Mouse (Mus musculus): ENCODE data around the gene Syn3. TPM values are rescaled to one million over a fixed set of nuclear protein-coding genes. Genes with fewer than 3 reads are reported as not detected.

Gene Syn3
- polyA plus RNA-seq, 1 experiment from 2014 or later: 7.4 TPM

GRCm38 (mm10) chr10:86315513-86315912 lies 183.2 kb downstream of the Syn3 start:
- no peak for ATAC-seq (ENCODE audit: low FRiP score, low TSS enrichment)
- Histone ChIP-seq H3K4me3 (ENCODE audit: low read length) (no peak overlapping the region), H3K9me3 (ENCODE audit: low read length) (no peaks in the 10 kb centered on the region), H3K4me2 (replicated peaks; ENCODE audit: low read depth, low read length) (no peak overlapping the region), H3K27me3 (ENCODE audit: insufficient read depth, low read length) (no peaks in the 10 kb centered on the region), H3K4me1 (ENCODE audit: insufficient read depth, low read length) (peaks cover 8% of the 10 kb centered on the region), H3K36me3 (ENCODE audit: insufficient read depth, low read length) (no peaks in the 10 kb centered on the region), H3K9ac (replicated peaks; ENCODE audit: low read length) (no peak overlapping the region), H3K27ac (ENCODE audit: low read length) (no peak overlapping the region)
- WGBS: 33% methylated on average over 3 of the region's 3 CpGs

DNA sequence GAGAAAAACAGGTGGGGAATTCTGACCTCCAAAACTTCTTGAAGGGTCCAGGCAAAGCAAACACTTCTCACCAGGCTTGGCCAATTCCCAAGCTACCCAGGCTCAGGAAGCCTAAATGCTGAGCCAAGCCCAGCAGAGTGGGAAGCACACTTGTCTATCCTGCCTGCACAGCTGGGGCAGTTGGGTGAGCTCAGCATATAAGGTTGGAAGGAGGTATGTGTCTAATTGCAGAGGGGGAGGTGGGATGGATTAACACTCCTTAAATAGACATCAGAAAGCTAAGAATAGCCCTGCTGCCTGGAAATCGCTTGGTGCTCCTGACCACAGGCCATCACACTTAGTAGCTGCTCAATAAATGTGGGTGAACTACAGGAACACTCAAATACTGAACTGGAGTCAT lies 185.2 kb downstream of the Syn3 start:
- Histone ChIP-seq H3K27ac (ENCODE audit: low read length) (no peak overlapping the region), H3K9ac (replicated peaks; ENCODE audit: low read length) (no peak overlapping the region), H3K36me3 (ENCODE audit: insufficient read depth, low read length) (0 out of 2 replicates have a peak, but pooled peaks cover 3% of the 10 kb centered on the region), H3K4me3 (ENCODE audit: low read length) (no peak overlapping the region), H3K4me1 (ENCODE audit: insufficient read depth, low read length) (peaks cover 8% of the 10 kb centered on the region), H3K9me3 (ENCODE audit: low read length) (no peaks in the 10 kb centered on the region), H3K4me2 (replicated peaks; ENCODE audit: low read depth, low read length) (no peak overlapping the region), H3K27me3 (ENCODE audit: insufficient read depth, low read length) (no peaks in the 10 kb centered on the region)
- no peak for ATAC-seq (ENCODE audit: low FRiP score, low TSS enrichment)
- WGBS: 77% methylated on average over 1 of the region's 1 CpGs

GRCm38 (mm10) chr10:86312976-86313375 lies 185.7 kb downstream of the Syn3 start:
- peaks cover 8% of the 10 kb centered on the region for H3K4me1 ChIP-seq (ENCODE audit: insufficient read depth, low read length)
- no peak overlapping the region for H3K27ac ChIP-seq (ENCODE audit: low read length)
- 85% methylated on average over 3 of the region's 3 CpGs for WGBS
- no peak for ATAC-seq (ENCODE audit: low FRiP score, low TSS enrichment)
- no peak overlapping the region for H3K4me2 ChIP-seq (replicated peaks; ENCODE audit: low read depth, low read length)
- H3K4me3 ChIP-seq (ENCODE audit: low read length): no peak overlapping the region
- no peaks in the 10 kb centered on the region for H3K9me3 ChIP-seq (ENCODE audit: low read length)
- H3K27me3 ChIP-seq (ENCODE audit: insufficient read depth, low read length): no peaks in the 10 kb centered on the region
- no peak overlapping the region for H3K9ac ChIP-seq (replicated peaks; ENCODE audit: low read length)
- H3K36me3 ChIP-seq (ENCODE audit: insufficient read depth, low read length): 0 out of 2 replicates have a peak, but pooled peaks cover 4% of the 10 kb centered on the region

DNA sequence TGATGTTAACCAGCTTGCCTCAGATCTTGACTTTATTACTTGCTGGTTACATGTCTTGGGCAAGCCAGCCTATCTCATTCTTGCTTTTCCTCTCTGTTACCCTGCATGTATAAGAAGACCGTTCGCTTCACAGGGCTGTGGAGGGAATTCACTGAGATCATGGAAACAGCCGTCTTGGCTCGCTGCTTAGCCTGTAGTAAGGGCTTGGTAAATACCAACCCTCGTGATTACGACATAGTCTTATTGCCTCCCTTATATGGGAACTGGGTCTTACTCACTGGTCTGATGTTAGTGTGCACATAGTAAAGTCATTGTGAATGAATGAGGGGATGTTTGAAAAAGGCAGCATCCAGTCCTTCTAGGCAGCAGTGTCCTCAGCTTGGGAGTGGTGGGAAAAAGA lies 188.2 kb downstream of the Syn3 start:
- Histone ChIP-seq H3K4me1 (ENCODE audit: insufficient read depth, low read length) (peaks cover 5% of the 10 kb centered on the region), H3K27me3 (ENCODE audit: insufficient read depth, low read length) (no peaks in the 10 kb centered on the region), H3K4me3 (ENCODE audit: low read length) (no peak overlapping the region), H3K27ac (ENCODE audit: low read length) (no peak overlapping the region), H3K4me2 (replicated peaks; ENCODE audit: low read depth, low read length) (no peak overlapping the region), H3K9me3 (ENCODE audit: low read length) (no peaks in the 10 kb centered on the region), H3K36me3 (ENCODE audit: insufficient read depth, low read length) (0 out of 2 replicates have a peak, but pooled peaks cover 5% of the 10 kb centered on the region), H3K9ac (replicated peaks; ENCODE audit: low read length) (no peak overlapping the region)
- WGBS: 45% methylated on average over 6 of the region's 6 CpGs
- ATAC-seq (ENCODE audit: low FRiP score, low TSS enrichment): peak; percentile 54; the same call in 1 of the 2 replicates

GRCm38 (mm10) chr10:86307235-86307634 lies 191.5 kb downstream of the Syn3 start:
- peaks cover 19% of the 10 kb centered on the region for H3K4me1 ChIP-seq (ENCODE audit: insufficient read depth, low read length)
- H3K36me3 ChIP-seq (ENCODE audit: insufficient read depth, low read length): 0 out of 2 replicates have a peak, but pooled peaks cover 5% of the 10 kb centered on the region
- H3K9me3 ChIP-seq (ENCODE audit: low read length): no peaks in the 10 kb centered on the region
- no peak overlapping the region for H3K27ac ChIP-seq (ENCODE audit: low read length)
- H3K4me2 ChIP-seq (replicated peaks; ENCODE audit: low read depth, low read length): no peak overlapping the region
- no peak overlapping the region for H3K9ac ChIP-seq (replicated peaks; ENCODE audit: low read length)
- WGBS: 83% methylated on average over 4 of the region's 4 CpGs
- ATAC-seq (ENCODE audit: low FRiP score, low TSS enrichment): no peak
- H3K27me3 ChIP-seq (ENCODE audit: insufficient read depth, low read length): no peaks in the 10 kb centered on the region
- no peak overlapping the region for H3K4me3 ChIP-seq (ENCODE audit: low read length)

GRCm38 (mm10) chr10:86304583-86304982 lies 194.1 kb downstream of the Syn3 start:
- Histone ChIP-seq H3K9ac (replicated peaks; ENCODE audit: low read length) (0 out of 2 replicates have a peak overlapping the region, but pooled peaks have one; percentile 17), H3K27ac (ENCODE audit: low read length) (peak overlapping the region; percentile 21; the same call in 1 of the 2 replicates), H3K4me1 (ENCODE audit: insufficient read depth, low read length) (peaks cover 32% of the 10 kb centered on the region), H3K4me3 (ENCODE audit: low read length) (no peak overlapping the region), H3K36me3 (ENCODE audit: insufficient read depth, low read length) (0 out of 2 replicates have a peak, but pooled peaks cover 2% of the 10 kb centered on the region), H3K4me2 (replicated peaks; ENCODE audit: low read depth, low read length) (no peak overlapping the region), H3K27me3 (ENCODE audit: insufficient read depth, low read length) (no peaks in the 10 kb centered on the region; the same call in 1 of the 2 replicates), H3K9me3 (ENCODE audit: low read length) (no peaks in the 10 kb centered on the region)
- no peak for ATAC-seq (ENCODE audit: low FRiP score, low TSS enrichment)
- 4% methylated on average over 2 of the region's 2 CpGs for WGBS

DNA sequence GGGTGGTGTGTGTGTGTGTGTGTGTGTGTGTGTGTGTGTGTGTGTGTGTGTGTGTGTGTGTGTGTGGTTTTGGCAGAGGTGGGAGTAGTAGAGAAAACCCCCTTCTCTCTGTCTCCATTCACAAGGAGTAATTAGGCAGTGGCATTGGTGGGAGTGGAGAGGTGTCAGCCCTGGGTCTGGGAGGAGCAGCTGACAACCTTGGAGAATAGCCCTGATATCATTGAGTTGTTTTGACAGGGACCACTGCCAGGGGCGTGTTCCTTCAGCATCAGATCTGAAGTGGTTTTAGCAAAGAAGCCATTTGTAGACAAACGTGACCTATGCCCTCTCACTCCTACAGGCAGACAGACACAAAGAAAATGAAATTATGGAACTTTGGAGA lies 195.2 kb downstream of the Syn3 start:
- Histone ChIP-seq H3K4me1 (ENCODE audit: insufficient read depth, low read length) (peaks cover 32% of the 10 kb centered on the region), H3K36me3 (ENCODE audit: insufficient read depth, low read length) (0 out of 2 replicates have a peak, but pooled peaks cover 2% of the 10 kb centered on the region), H3K9me3 (ENCODE audit: low read length) (no peaks in the 10 kb centered on the region), H3K4me2 (replicated peaks; ENCODE audit: low read depth, low read length) (peak overlapping the region; percentile 90), H3K4me3 (ENCODE audit: low read length) (peak overlapping the region; percentile 68; the same call in 1 of the 2 replicates), H3K9ac (replicated peaks; ENCODE audit: low read length) (no peak overlapping the region), H3K27ac (ENCODE audit: low read length) (no peak overlapping the region), H3K27me3 (ENCODE audit: insufficient read depth, low read length) (peaks cover 8% of the 10 kb centered on the region; the same call in 1 of the 2 replicates)
- no peak for ATAC-seq (ENCODE audit: low FRiP score, low TSS enrichment)
- 63% methylated on average over 2 of the region's 2 CpGs for WGBS

DNA sequence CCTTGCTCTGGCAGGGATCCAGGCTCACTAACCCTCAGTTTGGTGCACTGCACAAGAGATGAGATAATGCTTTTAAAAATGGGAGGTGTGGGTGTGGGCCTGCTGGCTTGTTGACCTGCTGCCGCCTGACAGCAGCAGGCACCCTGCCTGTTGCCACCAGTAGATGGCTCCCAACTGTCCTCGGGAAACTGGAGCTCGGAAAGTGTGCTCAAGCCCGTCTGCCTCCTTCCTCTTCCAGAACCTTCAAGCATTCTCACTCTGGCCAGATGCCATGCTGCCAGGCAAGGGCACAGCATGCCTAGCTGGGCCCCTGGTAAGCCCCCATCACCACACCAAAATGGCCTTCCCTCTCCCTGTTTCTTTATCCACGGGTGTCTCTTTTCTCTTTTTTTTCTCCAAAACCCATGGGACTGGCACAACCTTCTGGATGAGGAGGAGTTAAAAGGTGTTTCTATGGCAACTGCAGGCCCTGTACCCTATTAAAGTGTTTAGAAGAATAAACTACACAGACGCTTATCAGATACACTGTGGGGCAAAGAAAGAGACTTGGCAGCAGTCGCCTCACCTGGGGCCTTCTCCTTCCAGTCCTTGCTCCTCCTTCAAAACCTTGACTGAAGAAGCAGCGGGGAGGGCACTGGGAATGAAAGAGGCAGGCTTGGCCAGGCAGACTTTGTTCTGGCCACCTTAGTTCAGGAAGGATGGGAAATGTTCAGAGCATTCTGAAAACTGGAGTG lies 195.8 kb downstream of the Syn3 start:
- ATAC-seq (ENCODE audit: low FRiP score, low TSS enrichment): peak; percentile 37; the same call in 1 of the 2 replicates
- H3K27ac ChIP-seq (ENCODE audit: low read length): peak overlapping the region; percentile 82; the same call in 1 of the 2 replicates
- 0 out of 2 replicates have a peak, but pooled peaks cover under 1% of the 10 kb centered on the region for H3K36me3 ChIP-seq (ENCODE audit: insufficient read depth, low read length)
- H3K9ac ChIP-seq (replicated peaks; ENCODE audit: low read length): peak overlapping the region; percentile 43
- WGBS: 23% methylated on average over 8 of the region's 8 CpGs
- H3K4me3 ChIP-seq (ENCODE audit: low read length): peak overlapping the region; percentile 68
- H3K27me3 ChIP-seq (ENCODE audit: insufficient read depth, low read length): peaks cover 10% of the 10 kb centered on the region; the same call in 1 of the 2 replicates
- H3K4me1 ChIP-seq (ENCODE audit: insufficient read depth, low read length): peaks cover 32% of the 10 kb centered on the region
- peak overlapping the region; percentile 90 for H3K4me2 ChIP-seq (replicated peaks; ENCODE audit: low read depth, low read length)
- H3K9me3 ChIP-seq (ENCODE audit: low read length): no peaks in the 10 kb centered on the region

DNA sequence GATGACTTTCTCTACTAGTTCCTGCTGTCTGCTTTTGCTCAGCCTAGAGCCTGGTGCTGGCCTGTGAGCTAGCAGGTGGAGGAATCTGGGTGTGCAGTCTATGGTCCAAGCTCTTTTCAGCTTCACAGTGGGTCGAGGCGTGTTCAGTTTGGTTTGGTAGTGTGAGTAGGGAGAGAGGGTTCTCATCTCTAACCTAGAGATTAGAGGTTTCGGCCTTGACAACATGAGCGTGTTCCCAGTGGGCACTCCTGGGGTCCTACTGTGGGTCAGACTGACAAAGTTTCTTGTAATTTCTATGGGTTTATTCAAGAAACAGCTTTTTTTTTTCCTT lies 196.4 kb downstream of the Syn3 start:
- Histone ChIP-seq H3K36me3 (ENCODE audit: insufficient read depth, low read length) (no peaks in the 10 kb centered on the region), H3K4me1 (ENCODE audit: insufficient read depth, low read length) (peaks cover 32% of the 10 kb centered on the region), H3K9me3 (ENCODE audit: low read length) (no peaks in the 10 kb centered on the region), H3K27ac (ENCODE audit: low read length) (peak overlapping the region; percentile 82), H3K27me3 (ENCODE audit: insufficient read depth, low read length) (peaks cover 11% of the 10 kb centered on the region), H3K4me2 (replicated peaks; ENCODE audit: low read depth, low read length) (peak overlapping the region; percentile 90), H3K4me3 (ENCODE audit: low read length) (peak overlapping the region; percentile 68), H3K9ac (replicated peaks; ENCODE audit: low read length) (peak overlapping the region; percentile 90)
- ATAC-seq (ENCODE audit: low FRiP score, low TSS enrichment): no peak
- 75% methylated on average over 4 of the region's 4 CpGs for WGBS
